Mouse (Mus musculus): Measurements from ENCODE around the gene Efnb2.

The Efnb2 gene

GRCm38 (mm10) chr8:8661103-8661758, at the start of gene Efnb2:
Gene Efnb2, minus strand, starts transcription at chr8:8661242.
- in situ Hi-C loops (cut with MboI): loop anchor here (25.0 kb wide), 1 partner anchor 326 kb away; no protein-coding TSS in a partner anchor

- in situ Hi-C loops (cut with MboI): no loop called here
Observed at GRCm38 (mm10) chr8:8704813-8705212, 43.8 kb upstream of the Efnb2 start.

GRCm38 (mm10) chr8:8703668-8704067, 42.6 kb upstream of the Efnb2 start:
- in situ Hi-C loops (cut with MboI): no loop called here

- in situ Hi-C loops (cut with MboI): no loop called here
Observed at GRCm38 (mm10) chr8:8700821-8701220, 39.8 kb upstream of the Efnb2 start.

GRCm38 (mm10) chr8:8700229-8700628, 39.2 kb upstream of the Efnb2 start:
- in situ Hi-C loops (cut with MboI): no loop called here

- in situ Hi-C loops (cut with MboI): no loop called here
Observed at GRCm38 (mm10) chr8:8690146-8691092, 29.4 kb upstream of the Efnb2 start, which contains the start of gene Arglu1. Gene Arglu1, minus strand, starts transcription at chr8:8690521.

- in situ Hi-C loops (cut with MboI): no loop called here
Observed at GRCm38 (mm10) chr8:8689454-8690145, 28.6 kb upstream of the Efnb2 start.

- in situ Hi-C loops (cut with MboI): no loop called here
Observed at GRCm38 (mm10) chr8:8688823-8689453, 27.9 kb upstream of the Efnb2 start.

GRCm38 (mm10) chr8:8685517-8685916, 24.5 kb upstream of the Efnb2 start:
- in situ Hi-C loops (cut with MboI): no loop called here

- in situ Hi-C loops (cut with MboI): no loop called here
Observed at GRCm38 (mm10) chr8:8682697-8683096, 21.7 kb upstream of the Efnb2 start.

GRCm38 (mm10) chr8:8678236-8678635, 17.2 kb upstream of the Efnb2 start:
- in situ Hi-C loops (cut with MboI): no loop called here

- in situ Hi-C loops (cut with MboI): loop anchor here (25.0 kb wide), 1 partner anchor 312 kb away; no protein-coding TSS in a partner anchor
Observed at GRCm38 (mm10) chr8:8674864-8675263, 13.8 kb upstream of the Efnb2 start.

GRCm38 (mm10) chr8:8661759-8662138, 707 bp upstream of the Efnb2 start:
- in situ Hi-C loops (cut with MboI): loop anchor here (25.0 kb wide), 1 partner anchor 326 kb away; no protein-coding TSS in a partner anchor

- in situ Hi-C loops (cut with MboI): loop anchor here (25.0 kb wide), 1 partner anchor 327 kb away; no protein-coding TSS in a partner anchor
Observed at GRCm38 (mm10) chr8:8660307-8661098, 539 bp downstream of the Efnb2 start.

- in situ Hi-C loops (cut with MboI): loop anchor here (25.0 kb wide), 1 partner anchor 328 kb away; no protein-coding TSS in a partner anchor
Observed at GRCm38 (mm10) chr8:8659503-8660306, 1.3 kb downstream of the Efnb2 start.

GRCm38 (mm10) chr8:8658426-8659224, 2.4 kb downstream of the Efnb2 start:
- in situ Hi-C loops (cut with MboI): loop anchor here (25.0 kb wide), 1 partner anchor 329 kb away; no protein-coding TSS in a partner anchor

- in situ Hi-C loops (cut with MboI): loop anchor here (25.0 kb wide), 1 partner anchor 329 kb away; no protein-coding TSS in a partner anchor
Observed at GRCm38 (mm10) chr8:8657692-8658355, 3.2 kb downstream of the Efnb2 start.

Data from mature B cell (primary cell).